Mouse (Mus musculus): ENCODE measurements around the gene Pcnp.
"Not testable (repeated sequence)": the region's sequence is repeated elsewhere in the genome, so short reads cannot be mapped to it uniquely, and the experiment has no call there.

Pcnp gene

DNA sequence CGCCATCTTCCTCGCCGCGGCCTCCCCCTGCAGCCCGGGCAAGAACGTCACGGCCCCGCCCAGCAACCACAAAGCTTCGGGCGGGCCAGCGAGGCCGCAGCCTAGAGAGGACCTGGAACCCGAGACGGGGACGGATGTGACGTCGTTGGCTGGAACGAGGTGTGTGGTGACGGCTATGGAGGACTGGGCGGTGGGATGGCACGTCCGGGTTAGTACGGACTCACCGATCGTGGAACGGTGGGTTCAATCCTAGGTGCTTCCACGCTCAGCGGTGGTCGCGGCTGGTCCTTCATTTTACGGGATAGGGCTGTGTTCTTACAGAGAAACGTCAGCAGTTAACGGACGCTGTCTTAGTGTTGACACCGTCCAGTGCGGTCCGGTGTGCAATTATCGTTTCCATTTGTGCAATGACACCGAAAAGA lies at the start of gene Pcnp:
TSS of gene Pcnp (minus strand) at position 79 of the 422 bp plus-strand sequence.
- DNase-seq (ENCODE audit: low spot score): peak; percentile 99

DNA sequence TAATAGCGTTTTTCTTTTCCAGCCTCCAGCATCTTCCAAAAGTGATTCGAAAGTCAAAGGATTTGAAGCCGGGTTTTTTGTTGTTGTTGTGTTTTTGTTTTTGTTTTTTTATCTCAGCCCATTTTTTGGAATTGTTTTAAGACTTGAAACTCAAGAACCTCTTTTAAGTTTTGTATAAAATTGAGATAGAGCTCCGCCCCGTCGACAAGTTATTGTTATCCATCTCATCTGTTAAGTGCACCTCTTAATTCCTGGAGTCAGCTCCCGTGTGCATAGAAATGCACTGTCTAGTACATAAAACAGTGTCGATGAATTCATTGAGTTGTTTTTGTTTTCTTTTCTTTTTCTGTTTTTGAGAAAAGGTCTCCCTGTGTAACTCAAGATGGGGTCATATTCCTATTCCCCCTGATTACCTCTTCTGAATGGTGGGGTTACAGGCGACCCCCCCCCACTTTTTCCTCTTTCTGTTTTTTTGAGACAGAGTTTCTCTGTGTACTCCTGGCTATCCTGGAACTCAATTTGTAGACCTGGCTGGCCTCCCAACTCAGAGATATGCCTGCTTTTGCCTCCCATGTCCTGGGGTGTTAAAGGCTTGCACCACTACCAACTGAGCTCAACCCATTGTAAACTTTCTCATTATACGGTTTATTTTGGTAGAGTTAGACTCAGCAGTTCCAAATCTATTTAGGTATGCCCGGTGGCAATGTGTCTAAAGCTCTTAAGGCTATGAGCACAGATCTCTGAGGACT lies 46.8 kb upstream of the Pcnp start:
- peak; percentile 26 for DNase-seq (ENCODE audit: low spot score)

DNA sequence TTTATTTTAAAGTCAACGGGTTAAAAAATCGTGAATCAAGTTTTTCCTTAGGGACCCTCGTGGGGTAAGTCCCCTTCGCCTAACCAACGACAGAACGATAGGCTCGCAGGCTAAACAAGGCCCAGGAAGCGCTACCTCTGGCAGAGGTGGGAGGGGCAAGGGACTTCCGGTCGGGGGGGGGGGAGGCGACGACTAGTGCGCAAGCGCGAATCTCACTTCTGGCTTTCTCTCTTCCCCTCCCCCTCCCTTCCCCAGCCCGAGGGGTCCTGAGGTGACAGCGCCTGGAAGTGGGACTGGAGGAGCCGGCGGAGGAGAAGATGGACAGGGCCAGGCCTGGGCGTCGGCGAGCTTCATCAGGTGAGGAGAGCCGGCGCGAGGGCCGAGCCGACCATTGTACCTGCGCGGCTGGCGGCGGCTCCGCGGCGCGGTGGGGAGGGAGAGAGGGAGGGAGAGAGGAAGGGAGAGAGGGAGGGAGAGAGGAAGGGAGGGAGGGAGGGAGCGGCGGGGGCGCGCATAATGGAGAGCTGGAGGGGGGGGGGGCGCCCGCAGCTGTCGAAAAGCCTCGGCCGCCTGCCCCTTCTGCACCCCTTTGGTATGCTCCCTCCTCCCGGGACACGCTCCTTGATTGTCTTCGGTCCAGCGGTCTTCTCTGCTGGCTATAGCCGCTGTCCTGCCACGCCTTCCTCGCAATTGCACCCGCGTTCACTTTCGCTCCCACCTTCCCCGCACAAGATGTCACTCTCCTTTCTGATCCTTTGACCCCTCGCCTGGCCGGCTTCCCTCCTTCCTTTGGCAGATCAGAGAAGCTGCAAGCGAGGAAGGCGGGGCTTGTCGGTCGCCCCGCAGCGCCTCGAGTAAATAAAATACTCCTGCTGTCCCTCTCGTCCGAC lies 45.9 kb upstream of the Pcnp start:
- peak; percentile 97 for DNase-seq (ENCODE audit: low spot score)

DNA sequence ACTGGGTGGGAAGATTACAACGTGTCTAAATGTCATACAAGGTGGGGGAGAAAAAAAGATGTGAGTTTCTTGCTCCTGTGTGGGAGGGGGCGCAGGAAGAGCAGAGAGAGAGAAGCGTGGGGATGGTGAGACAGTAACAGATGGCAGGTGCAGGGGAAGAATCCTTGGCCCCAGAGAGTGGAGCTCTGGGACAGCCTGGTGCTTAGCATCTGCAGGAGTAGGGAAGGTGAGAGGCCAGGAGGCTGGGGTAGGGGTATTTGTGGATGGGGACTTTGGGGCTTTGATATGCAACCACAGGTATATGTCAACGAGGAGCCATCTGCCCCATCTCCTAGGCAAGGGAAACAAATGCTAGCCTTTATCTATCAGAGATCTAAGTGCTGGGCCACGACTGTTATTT lies 45.0 kb upstream of the Pcnp start:
- no peak for DNase-seq (ENCODE audit: low spot score)

DNA sequence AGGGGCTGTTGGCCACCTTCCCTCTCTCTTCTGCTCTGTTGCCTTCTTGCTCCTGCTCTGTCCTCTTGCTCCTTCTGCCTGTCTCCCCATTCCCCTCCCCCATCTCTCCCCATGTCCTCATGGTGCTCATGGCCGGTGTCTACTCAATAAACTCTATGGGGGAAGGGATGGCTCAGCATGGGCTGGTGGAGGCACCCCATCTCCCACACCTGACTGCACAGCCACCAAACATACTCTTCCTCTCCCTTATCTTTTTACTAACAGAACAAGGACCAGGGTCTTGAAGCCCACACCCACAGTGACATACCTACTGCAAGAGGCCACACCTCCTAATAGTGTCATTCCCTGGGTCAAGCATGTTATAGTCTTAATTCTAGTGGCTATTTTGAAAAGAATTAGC lies 44.6 kb upstream of the Pcnp start:
- no peak for DNase-seq (ENCODE audit: low spot score)

DNA sequence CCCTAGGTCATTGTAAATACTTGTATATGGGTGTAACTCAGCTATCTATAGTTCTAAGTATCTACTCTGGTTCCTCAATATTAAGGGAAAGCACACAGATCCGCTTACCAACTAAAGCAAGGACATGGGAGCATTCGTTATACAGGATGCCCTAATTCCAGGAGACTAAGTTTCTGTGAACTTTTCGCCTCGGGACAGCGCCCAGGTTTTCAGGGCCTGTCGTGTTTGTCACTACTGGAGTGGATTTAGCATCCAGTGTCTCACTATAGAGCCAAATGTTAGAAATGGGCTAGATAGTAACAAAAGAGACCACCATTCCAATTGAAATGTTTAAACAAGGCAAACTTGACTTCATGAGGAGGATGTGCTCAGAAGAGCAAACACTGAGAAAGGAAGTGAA lies 43.6 kb upstream of the Pcnp start:
- DNase-seq (ENCODE audit: low spot score): not testable (repeated sequence)

DNA sequence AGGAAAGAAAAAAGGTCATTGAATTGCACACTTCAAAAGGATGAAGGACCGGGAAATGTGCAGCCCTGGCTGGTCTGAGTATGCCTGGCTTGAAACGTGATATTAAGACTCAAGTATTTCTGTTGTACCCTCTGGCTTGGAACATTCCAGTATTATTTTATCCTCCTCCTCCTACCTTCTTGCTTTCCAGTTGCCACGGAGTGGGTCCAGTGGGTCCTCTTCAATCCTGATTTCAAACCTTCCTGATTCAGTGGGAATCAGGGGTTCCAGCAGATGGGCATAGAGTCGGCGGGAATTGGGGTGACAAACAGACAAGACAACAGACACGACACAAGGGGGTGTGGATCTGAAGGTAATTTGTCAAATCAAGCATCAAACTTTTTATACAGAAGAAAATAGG lies 43.0 kb upstream of the Pcnp start:
- DNase-seq (ENCODE audit: low spot score): no peak

DNA sequence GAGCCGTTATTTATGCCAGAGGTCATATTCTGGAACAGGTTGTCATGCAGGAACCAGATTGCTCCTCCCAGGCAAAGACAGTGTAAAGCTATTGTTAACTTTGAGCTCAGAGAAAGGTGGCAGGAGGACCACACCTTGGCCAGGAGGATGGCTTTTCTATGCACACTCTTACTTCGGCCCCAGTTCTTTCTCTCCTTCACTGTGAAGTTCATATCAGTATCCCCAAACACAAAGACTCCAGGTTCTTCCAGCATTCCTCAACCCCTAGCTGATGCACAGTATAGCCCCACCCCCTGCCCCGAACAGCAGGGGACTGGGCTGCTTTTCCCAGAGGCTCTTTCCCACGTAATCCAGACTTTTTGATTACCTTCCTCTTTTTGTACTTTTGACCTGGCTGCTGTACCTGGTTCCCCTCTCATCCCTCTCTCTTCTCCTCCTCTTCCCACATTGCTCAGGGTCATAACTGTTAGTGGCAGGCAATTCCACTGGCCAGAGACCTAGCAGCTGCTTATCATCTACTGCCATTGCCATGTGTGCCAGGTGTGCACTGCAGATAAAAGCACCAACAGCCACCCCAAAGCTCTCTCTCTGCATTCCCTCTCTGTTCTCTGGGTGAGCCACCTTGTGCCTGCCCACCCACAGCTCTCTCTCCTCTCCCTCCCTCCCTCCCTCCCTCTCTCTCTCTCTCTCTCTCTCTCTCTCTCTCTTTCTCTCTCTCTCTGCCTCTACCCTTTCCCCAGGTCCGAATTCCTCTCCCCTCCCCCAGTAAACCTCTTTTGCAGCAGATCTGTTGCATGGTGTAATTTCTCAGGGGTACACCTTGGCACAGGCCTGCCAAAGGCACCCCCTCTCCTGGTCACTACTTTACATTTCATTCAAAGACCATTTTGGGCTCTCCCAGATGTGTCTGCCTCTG lies 42.0 kb upstream of the Pcnp start:
- DNase-seq (ENCODE audit: low spot score): no peak

DNA sequence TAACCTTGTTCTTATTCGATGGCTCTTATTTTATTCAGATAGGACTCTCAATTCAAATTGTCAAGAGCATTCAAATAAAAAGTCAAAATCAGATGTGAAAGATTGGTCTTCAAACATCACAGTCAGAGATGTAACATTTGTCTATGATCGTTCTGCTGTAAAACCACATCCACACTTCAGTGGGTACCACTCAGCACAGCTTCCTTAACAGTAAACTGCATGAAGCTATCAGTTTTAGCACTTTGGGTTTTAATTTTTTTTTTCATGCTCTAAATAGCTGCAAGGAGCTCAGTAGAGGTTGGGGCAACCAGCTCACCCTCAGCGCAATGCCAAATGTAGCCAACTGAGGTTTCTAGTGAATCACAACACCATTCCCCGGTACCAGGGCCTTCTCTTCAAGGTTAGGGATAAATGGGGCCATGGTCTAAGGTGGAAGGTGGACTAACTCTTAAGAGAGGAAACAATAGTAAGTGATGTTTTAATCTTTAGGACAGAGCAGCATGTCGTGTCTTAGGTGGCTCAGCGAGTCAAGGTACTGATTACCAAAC lies 39.1 kb upstream of the Pcnp start:
- no peak for DNase-seq (ENCODE audit: low spot score)

DNA sequence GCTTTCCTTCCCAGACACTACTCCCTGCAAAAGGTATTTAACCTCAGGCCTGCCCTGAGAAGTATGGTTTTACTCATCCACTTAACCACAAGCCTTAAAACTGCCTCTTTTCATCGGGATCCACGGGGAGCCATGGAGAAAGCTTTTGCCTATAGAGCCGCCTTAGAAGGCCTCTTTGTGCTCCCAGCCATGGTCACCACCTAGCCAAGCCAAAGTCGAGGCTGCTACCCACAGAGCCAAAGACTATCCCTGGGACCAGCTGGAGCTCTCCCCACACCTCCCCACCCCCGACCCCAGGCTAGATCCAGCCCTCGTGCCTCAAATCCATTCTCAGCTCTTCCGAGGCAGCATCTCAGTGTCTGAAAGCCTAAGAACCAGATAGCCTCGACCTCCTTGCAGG lies 36.6 kb upstream of the Pcnp start:
- no peak for DNase-seq (ENCODE audit: low spot score)

DNA sequence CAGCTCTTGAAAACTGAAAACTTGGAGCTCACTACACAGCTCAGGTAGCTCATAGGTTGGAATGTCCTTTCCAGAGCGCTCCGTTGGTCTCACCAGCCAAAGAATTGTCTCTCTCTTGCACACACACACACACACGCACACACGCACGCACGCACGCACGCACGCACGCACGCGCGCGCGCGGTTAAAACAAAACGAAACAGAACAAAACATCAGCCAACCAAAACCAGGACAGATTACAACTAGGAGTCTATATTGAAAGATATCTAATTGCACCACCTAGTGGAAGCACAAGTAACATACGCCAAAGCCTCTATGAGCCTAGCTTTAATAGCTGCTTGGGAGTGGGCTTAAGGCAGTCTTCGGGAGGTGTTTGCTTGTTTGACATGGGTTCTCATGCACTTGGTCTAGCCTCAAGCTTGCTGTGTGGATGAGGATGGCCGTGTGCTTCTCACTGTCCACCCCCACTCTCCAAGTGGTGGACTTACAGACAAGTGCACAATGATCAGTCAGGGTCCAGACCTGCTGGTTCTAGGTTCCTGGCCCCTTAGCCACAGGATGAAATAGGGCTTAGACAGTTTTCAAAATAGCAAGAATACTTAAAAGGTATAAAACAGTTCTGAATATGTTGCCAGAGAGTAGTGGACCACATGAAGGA lies 34.9 kb upstream of the Pcnp start:
- peak; percentile 90 for DNase-seq (ENCODE audit: low spot score)

DNA sequence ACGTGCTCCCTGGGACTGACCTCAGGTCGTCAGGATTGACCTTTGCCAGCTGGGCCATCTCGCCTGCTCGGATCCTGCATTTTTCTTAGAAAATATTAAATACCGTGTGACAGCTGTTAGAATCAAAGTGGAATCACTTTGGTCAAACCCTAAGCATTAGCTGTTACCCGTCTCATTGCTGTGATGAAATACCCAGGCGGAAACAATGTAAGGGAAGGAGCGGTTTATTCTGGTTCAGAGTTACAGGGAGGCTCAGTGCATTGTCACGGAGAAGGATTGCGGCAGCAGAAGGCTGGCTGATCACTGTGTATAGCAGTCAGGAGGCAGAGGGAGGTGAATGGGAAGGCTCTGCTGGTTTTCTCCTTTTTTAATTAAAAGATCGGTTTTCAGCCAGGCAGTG lies 33.4 kb upstream of the Pcnp start:
- no peak for DNase-seq (ENCODE audit: low spot score)

DNA sequence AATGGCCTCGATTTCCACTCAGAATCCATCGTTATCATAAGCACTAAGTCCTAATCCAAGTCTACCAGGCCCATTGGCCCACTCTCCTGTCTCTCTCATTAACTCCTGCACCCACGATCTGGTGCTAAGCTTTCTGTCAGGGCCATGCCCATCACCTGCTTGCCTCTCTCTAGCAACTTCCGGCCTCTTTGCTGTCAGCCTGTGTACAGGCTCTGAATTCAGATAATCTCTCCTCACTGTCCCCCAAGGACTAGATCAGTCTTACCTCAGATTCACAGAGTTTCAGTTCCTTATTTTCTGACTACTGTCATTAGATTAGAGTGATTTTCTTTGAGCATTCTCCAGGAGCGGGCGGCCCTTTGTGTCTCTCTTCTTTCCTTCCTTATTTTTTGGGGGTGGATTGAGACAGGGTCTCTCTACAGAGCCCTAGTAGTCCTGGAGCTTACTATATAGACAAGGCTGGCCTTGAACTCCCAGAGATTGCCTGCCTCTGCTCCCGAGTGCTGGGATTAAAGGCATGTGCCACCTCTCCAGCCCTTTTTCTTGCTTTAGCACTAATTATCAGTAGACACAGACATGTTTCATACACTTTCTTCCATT lies 32.6 kb upstream of the Pcnp start:
- DNase-seq (ENCODE audit: low spot score): no peak

DNA sequence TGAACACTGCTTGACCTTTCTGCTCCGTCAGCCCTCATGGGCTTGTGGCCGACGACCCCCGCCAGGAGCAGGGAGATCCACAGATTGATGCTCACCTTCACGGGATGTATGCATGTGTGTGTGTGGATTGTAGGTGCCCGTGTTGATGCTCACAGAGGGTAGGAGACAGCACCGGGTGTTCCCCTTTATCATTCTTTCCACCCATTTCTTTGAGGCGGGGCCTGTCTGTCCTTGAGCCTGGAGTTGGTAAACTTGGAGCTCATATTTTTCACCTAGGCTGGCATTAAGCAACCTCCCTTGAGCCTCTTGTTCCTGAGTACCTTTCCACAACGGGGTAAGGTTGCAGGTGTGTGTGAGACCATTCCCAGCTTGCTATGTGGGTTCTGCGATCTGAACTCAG lies 28.6 kb upstream of the Pcnp start:
- no peak for DNase-seq (ENCODE audit: low spot score)

DNA sequence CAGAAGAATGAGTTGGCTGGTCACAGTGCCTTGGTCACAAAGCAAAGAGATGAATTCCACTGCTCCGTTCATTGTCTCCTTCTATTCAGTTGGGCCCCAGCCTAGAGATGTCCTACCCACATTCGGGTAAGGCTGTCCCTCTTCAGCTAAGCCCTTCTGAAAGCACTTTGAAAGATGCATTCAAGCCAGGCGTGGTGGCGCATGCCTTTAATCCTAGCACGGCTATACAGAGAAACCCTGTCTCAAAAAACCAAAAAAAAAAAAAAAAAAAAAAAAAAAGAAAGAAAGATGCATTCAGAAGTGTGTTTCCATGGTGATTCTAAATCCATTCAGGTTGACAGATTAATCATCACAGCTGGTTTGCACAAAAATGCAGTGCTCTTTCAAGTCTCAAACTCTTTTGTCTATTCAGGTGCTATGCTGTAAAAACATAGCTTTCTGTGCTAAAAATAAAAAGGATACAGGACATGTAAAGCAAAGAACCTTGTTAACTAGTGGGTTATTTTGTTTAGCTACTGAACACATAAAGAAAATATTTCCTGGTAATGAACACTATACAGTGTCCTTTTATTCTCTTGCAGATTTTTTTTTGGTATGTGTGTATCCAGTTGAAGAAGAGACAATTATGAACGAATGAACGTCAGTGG lies 27.5 kb upstream of the Pcnp start:
- peak; percentile 48 for DNase-seq (ENCODE audit: low spot score)

DNA sequence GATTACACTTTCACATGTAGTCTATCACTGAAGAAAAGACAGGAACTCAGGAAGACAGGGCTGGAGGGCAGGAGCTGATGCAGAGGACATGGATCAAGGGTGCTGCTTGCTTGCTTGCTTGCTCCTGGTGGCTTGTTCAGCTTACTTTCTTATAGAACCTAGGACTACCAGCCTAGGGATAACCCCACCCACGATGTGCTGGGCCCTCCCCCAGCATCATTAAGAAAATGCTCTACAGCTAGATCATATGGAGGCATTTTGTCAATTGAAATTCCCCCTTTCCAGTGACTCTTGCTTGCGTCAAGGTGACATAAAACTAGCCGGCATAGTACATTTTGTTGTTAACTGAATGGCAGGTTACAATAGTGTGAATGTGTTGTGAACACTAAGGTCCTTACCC lies 26.4 kb upstream of the Pcnp start:
- no peak for DNase-seq (ENCODE audit: low spot score)

DNA sequence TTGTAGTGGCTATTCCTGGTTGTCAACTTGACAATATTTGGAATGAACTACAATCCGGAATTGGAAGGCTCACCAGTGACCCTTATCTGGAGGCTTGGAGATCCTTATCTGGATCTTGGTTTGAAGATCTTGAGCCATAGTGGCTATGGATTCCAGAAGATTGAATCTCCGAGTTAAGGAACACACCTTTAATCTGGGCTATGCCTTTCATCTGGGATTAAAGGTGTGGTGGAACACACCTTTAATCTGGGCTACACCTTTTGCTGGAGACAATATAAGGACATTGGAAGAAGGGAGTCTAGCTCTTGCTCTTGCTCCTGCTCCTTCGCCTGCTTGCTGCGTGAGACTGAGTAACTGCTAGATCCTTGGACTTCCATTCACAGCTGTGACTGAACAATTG lies 18.5 kb upstream of the Pcnp start, which contains the start of gene Senp7:
TSS of gene Senp7 (plus strand) at position 301 of the 400 bp plus-strand sequence.
- DNase-seq (ENCODE audit: low spot score): not testable (repeated sequence)

DNA sequence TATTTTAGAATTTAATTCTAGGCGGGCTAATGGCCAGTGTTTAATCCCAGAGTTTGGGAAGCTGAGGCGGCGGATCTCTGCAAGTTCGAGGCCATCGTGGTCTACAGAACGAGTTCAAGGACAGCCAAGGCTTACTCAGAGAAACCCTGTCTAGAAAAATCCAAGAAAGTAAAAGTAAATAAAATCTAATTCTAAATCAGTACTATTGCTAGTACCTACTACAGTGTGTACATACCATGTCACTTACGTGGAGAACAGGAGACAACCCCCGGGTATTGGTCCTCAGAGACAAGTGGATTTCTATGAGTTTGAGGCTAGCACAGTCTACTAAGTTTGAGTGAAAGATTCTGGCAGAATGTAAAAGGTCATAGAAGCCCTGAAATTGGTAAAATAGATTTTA lies 8.6 kb upstream of the Pcnp start:
- no peak for DNase-seq (ENCODE audit: low spot score)

DNA sequence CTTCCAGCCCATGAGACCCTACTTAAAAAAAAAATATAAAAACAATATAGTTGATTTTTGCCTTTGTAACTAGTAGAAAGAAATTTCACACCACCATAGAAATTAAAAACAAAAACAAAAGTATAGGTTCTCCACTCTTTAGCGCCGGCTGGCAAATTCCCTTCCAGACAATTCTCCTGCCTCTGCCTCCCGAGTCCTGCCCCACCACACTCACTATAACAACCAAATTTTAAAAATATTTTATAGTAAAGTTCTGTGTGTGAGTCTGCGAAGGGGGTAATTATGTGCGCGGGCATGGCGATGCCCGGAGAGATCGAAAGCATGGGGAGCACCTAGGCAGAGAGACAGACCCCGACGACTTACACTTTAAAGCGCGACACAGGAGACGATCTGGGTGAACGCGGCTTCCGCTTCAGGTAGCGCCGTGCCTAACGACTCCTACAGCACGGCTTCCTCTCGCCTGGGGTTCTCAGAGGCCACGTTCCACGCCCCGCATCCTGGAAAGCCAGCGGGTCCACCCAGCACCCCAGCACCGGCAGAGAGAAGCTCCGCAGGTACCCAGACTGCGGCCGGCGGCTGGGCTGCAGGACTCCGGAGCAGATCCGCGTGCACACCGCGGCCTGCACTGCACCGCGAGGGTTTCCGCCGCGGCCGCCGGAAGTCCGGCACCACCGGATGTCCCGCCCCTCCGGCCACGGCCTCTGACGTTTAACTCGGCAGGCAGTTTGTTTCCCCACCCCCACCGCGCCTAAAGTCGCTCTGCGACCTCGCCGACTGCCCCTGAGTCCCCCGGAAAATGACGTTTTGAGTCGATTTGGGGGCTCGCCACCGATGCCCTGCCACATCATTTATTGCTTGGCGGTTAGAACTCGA lies 7.8 kb upstream of the Pcnp start, which contains the start of gene Trmt10c:
TSS of gene Trmt10c (minus strand) at position 682 of the 873 bp plus-strand sequence.
- DNase-seq (ENCODE audit: low spot score): peak; percentile 95

Measured in embryo, embryonic 10.5 days (tissue).